Mouse (Mus musculus) hindbrain, embryonic 11.5 days (tissue): ENCODE data around the gene Fgd1. TPM values are rescaled to one million over a fixed set of nuclear protein-coding genes. Genes with fewer than 3 reads are reported as not detected.

Experiments used
- ATAC-seq: fragments of 200-750 bp; cut with Nextera tagmentation; 2 replicates; pipeline ENCODE4 v1.8.0; 2017; ENCODE audit warnings: mild to moderate bottlenecking, moderate TSS enrichment, moderate library complexity; ENCODE audit not compliant: low FRiP score
- DNase-seq: peaks from one replicate; pipeline ENCODE4 v3.0.0-alpha.2; 2015; ENCODE audit warnings: low spot score
- H3K27ac ChIP-seq: fragments of 300-500 bp; sonication (generic); 2 replicates; pipeline ENCODE4 v1.5.1; 2014; ENCODE audit warnings: mild to moderate bottlenecking, low read depth, low read length
- H3K27me3 ChIP-seq: fragments of 300-500 bp; sonication (generic); 2 replicates; pipeline ENCODE4 v1.6.1; 2014; ENCODE audit warnings: mild to moderate bottlenecking, low read length, moderate library complexity, mixed read lengths; ENCODE audit not compliant: control insufficient read depth, insufficient read depth
- H3K36me3 ChIP-seq: fragments of 300-500 bp; sonication (generic); 2 replicates; pipeline ENCODE4 v1.6.1; 2014; ENCODE audit warnings: mild to moderate bottlenecking, low read length, moderate library complexity, mixed read lengths; ENCODE audit not compliant: control insufficient read depth, insufficient read depth
- H3K4me1 ChIP-seq: fragments of 300-500 bp; sonication (generic); replicated peaks from 2 replicates; pipeline ENCODE4 v1.6.1; 2014; ENCODE audit warnings: low read length, mixed read lengths; ENCODE audit not compliant: control insufficient read depth, insufficient read depth
- H3K4me2 ChIP-seq: fragments of 300-500 bp; sonication (generic); replicated peaks from 2 replicates; pipeline ENCODE4 v1.6.1; 2014; ENCODE audit warnings: mild to moderate bottlenecking, low read depth, low read length
- H3K4me3 ChIP-seq: fragments of 300-500 bp; sonication (generic); 2 replicates; pipeline ENCODE4 v1.5.1; 2014; ENCODE audit warnings: low read depth, low read length
- H3K9ac ChIP-seq: fragments of 300-500 bp; sonication (generic); 2 replicates; pipeline ENCODE4 v1.6.1; 2014; ENCODE audit warnings: low read depth, low read length
- H3K9me3 ChIP-seq: fragments of 300-500 bp; sonication (generic); 2 replicates; pipeline ENCODE4 v1.6.1; 2016; ENCODE audit warnings: low read length; ENCODE audit not compliant: control insufficient read depth
- WGBS: fragments of 180-500 bp; shearing (Covaris S2); extraction: QIAGEN DNeasy Blood & Tissue Kit; methylation state at CpG from one replicate; pipeline ENCODE4 v1.1.7; 2014; 5-methylcytosine and 5-hydroxymethylcytosine counted together
- polyA plus RNA-seq: library from polyadenylated mRNA; unstranded; fragments of >200 nt; fragmentation: Nextera tagmentation; extraction: Ambion mirVana; gene quantifications from 2 replicates; pipeline ENCODE4 v1.2.1, GENCODE M21; 2014

Gene Fgd1
- polyA plus RNA-seq, 1 experiment from 2014 or later, result 9.3 TPM

GRCm38 (mm10) chrX:151116795-151117194, 70.8 kb downstream of the Fgd1 start:
- Histone ChIP-seq H3K27ac (no peak overlapping the region), H3K4me2 (no peak overlapping the region), H3K27me3 (no peaks in the 10 kb centered on the region), H3K9ac (no peak overlapping the region), H3K36me3 (no peaks in the 10 kb centered on the region), H3K4me3 (no peak overlapping the region), H3K9me3 (no peaks in the 10 kb centered on the region), H3K4me1 (no peaks in the 10 kb centered on the region)
- DNase-seq, result peak; percentile 37
- WGBS, result 10% methylated on average over 7 of the region's 7 CpGs
- no peak for ATAC-seq

- Histone ChIP-seq H3K36me3 (no peaks in the 10 kb centered on the region), H3K4me3 (no peak overlapping the region), H3K9ac (no peak overlapping the region), H3K27ac (no peak overlapping the region), H3K4me2 (no peak overlapping the region), H3K9me3 (no peaks in the 10 kb centered on the region), H3K27me3 (no peaks in the 10 kb centered on the region), H3K4me1 (no peaks in the 10 kb centered on the region)
- ATAC-seq (no peak), DNase-seq (peak; percentile 14)
- 11% methylated on average over 2 of the region's 2 CpGs for WGBS
Observed at GRCm38 (mm10) chrX:151117432-151117831, 71.5 kb downstream of the Fgd1 start.

DNA sequence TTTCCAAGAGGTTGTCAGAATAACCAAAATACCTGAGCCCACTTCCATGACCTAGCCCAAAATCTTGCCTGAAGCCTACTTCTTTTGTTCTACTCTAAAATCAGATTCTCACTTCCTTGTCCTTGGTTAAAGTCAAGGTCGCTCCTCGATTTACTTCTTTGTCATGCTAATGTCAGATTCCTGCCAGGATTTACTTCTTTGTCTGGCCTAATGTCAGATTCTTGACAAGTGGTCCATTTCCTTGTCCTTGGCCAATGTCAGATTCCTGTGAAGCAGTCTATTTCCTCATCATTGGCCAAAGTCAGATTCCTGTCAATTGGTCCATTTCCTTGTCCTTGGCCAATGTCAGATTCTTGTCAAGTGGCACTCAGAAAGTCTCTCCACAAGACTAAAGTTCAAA, 78.0 kb downstream of the Fgd1 start:
- no peaks in the 10 kb centered on the region for H3K9me3 ChIP-seq
- no peak overlapping the region for H3K9ac ChIP-seq
- ATAC-seq (no peak), DNase-seq (no peak)
- H3K4me1 ChIP-seq, result no peaks in the 10 kb centered on the region
- no peaks in the 10 kb centered on the region for H3K27me3 ChIP-seq
- WGBS, result 66% methylated on average over 2 of the region's 2 CpGs
- no peak overlapping the region for H3K4me3 ChIP-seq
- H3K36me3 ChIP-seq, result no peaks in the 10 kb centered on the region
- H3K27ac ChIP-seq, result no peak overlapping the region
- no peak overlapping the region for H3K4me2 ChIP-seq

- 81% methylated on average over 3 of the region's 3 CpGs for whole genome bisulfite sequencing
- H3K27ac ChIP-seq, result no peak overlapping the region
- ATAC-seq (no peak), DNase-seq (peak; percentile 1)
- no peaks in the 10 kb centered on the region for H3K27me3 ChIP-seq
- H3K9ac ChIP-seq, result no peak overlapping the region
- H3K4me2 ChIP-seq, result no peak overlapping the region
- no peaks in the 10 kb centered on the region for H3K9me3 ChIP-seq
- H3K36me3 ChIP-seq, result no peaks in the 10 kb centered on the region
- no peak overlapping the region for H3K4me3 ChIP-seq
- no peaks in the 10 kb centered on the region for H3K4me1 ChIP-seq
Observed at GRCm38 (mm10) chrX:151130493-151130892, 84.5 kb downstream of the Fgd1 start.

DNA sequence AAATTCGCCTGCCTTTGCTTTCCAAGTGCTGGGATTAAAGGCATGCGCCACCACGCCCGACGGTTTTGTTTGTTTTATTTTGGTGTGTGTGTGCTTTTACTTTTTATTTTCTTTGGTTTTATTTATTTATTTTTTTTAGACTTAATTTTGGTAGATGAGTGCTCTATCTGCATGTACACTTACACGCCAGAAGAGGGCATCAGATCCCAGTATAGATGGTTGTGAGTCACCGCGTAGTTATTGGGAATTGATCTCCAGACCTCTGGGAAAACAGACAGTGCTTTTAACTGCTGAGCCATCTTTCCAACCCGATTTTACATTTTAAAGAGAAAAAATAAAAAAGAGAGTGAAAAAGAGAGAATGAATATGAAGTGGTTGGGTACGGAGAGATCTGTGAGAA, 86.8 kb downstream of the Fgd1 start:
- no peak overlapping the region for H3K27ac ChIP-seq

More for the DNA sequence above, 86.8 kb downstream of the Fgd1 start:
- H3K4me2 ChIP-seq, result no peak overlapping the region
- no peaks in the 10 kb centered on the region for H3K9me3 ChIP-seq
- no peaks in the 10 kb centered on the region for H3K36me3 ChIP-seq
- H3K4me1 ChIP-seq, result no peaks in the 10 kb centered on the region
- no peak overlapping the region for H3K4me3 ChIP-seq
- H3K27me3 ChIP-seq, result no peaks in the 10 kb centered on the region
- ATAC-seq, result no peak
- 31% methylated on average over 10 of the region's 10 CpGs for WGBS
- H3K9ac ChIP-seq, result no peak overlapping the region
- DNase-seq, result peak; percentile 27

Other genes with a start within 250 kb of the Fgd1 start
- gene Maged2, start 231.8 kb upstream of the Fgd1 start, polyA plus RNA-seq, result 384 and 396 TPM in 2 replicates
- 48.7 and 50.3 TPM in 2 replicates for gene Gnl3l, start 28.8 kb upstream of the Fgd1 start, polyA plus RNA-seq
- gene Tsr2, start 50.4 kb downstream of the Fgd1 start, polyA plus RNA-seq, result 39.1 and 43.1 TPM in 2 replicates
- gene Wnk3, start 151.9 kb downstream of the Fgd1 start, polyA plus RNA-seq, result 11.6 and 20.5 TPM in 2 replicates